Mouse (Mus musculus) kidney, embryonic 14.5 days (tissue): ENCODE measurements around the gene Elmo2. TPM values are rescaled to one million over a fixed set of nuclear protein-coding genes. Genes with fewer than 3 reads are reported as not detected.

ENCODE experiments used
- ATAC-seq: fragments of 200-750 bp; cut with Nextera tagmentation; 2 replicates; pipeline ENCODE4 v1.8.0; 2017; ENCODE audit warnings: moderate number of reproducible peaks, mild to moderate bottlenecking, moderate TSS enrichment, moderate library complexity; ENCODE audit not compliant: low FRiP score, low TSS enrichment
- H3K27ac ChIP-seq: fragments of 300-500 bp; sonication (generic); 2 replicates; pipeline ENCODE4 v1.5.1; 2014; ENCODE audit warnings: low read depth, mild to moderate bottlenecking, low read length, moderate library complexity, mixed read lengths
- H3K27me3 ChIP-seq: fragments of 300-500 bp; sonication (generic); 2 replicates; pipeline ENCODE4 v1.6.1; 2014; ENCODE audit warnings: mild to moderate bottlenecking, low read length; ENCODE audit not compliant: control insufficient read depth, insufficient read depth
- H3K36me3 ChIP-seq: fragments of 300-500 bp; sonication (generic); 2 replicates; pipeline ENCODE4 v1.6.1; 2014; ENCODE audit warnings: low read length, mixed read lengths; ENCODE audit not compliant: control insufficient read depth, insufficient read depth
- H3K4me1 ChIP-seq: fragments of 300-500 bp; sonication (generic); 2 replicates; pipeline ENCODE4 v1.6.1; 2014; ENCODE audit warnings: low read length, mixed read lengths; ENCODE audit not compliant: control insufficient read depth, insufficient read depth
- H3K4me2 ChIP-seq: fragments of 300-500 bp; sonication (generic); replicated peaks from 2 replicates; pipeline ENCODE4 v1.6.1; 2014; ENCODE audit warnings: low read depth, mild to moderate bottlenecking, low read length
- H3K4me3 ChIP-seq: fragments of 300-500 bp; sonication (generic); 2 replicates; pipeline ENCODE4 v1.5.1; 2014; ENCODE audit warnings: mild to moderate bottlenecking, low read length
- H3K9ac ChIP-seq: fragments of 300-500 bp; sonication (generic); 2 replicates; pipeline ENCODE4 v1.6.1; 2014; ENCODE audit warnings: low read depth, mild to moderate bottlenecking, low read length, moderate library complexity
- H3K9me3 ChIP-seq: fragments of 300-500 bp; sonication (generic); 2 replicates; pipeline ENCODE4 v1.6.1; 2016; ENCODE audit warnings: low read length; ENCODE audit not compliant: control insufficient read depth
- WGBS: fragments of 180-500 bp; shearing (Covaris S2); extraction: QIAGEN DNeasy Blood & Tissue Kit; methylation state at CpG from one replicate; pipeline ENCODE4 v1.1.7; 2014; 5-methylcytosine and 5-hydroxymethylcytosine counted together
- polyA plus RNA-seq: library from polyadenylated mRNA; unstranded; fragments of >200 nt; fragmentation: Nextera tagmentation; extraction: Ambion mirVana; gene quantifications from 2 replicates; pipeline ENCODE4 v1.2.1, GENCODE M21; 2014

The Elmo2 gene
- polyA plus RNA-seq, 1 experiment from 2014 or later: 84.1 TPM

DNA sequence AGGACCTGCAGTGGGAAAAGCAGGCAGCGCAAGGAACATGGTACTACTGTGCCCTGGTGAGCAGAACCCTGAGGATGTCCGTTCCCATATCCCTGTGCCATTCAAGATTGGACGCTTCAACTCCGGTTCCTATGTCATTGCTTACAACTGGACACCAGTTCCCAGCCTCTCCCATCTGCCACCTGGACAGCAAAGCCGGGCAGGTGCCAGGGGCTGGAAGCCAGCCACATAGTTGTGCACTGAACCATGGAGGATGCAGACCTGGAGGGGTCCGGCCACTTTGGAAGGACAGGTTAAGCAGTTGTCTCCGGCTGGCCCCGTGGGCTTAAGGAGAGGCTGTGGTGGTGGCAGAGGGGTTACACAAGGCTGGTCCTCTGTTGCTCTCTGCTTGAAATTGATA is 73.9 kb downstream of the Elmo2 start:
- H3K9me3 ChIP-seq: no peaks in the 10 kb centered on the region
- ATAC-seq: no peak
- H3K27ac ChIP-seq: no peak overlapping the region
- H3K4me3 ChIP-seq: no peak overlapping the region
- H3K27me3 ChIP-seq: peaks cover 44% of the 10 kb centered on the region
- no peak overlapping the region for H3K9ac ChIP-seq
- H3K4me1 ChIP-seq: 0 out of 2 replicates have a peak, but pooled peaks cover 3% of the 10 kb centered on the region
- no peaks in the 10 kb centered on the region for H3K36me3 ChIP-seq
- H3K4me2 ChIP-seq: no peak overlapping the region
- WGBS: 66% methylated on average over 8 of the region's 8 CpGs

DNA sequence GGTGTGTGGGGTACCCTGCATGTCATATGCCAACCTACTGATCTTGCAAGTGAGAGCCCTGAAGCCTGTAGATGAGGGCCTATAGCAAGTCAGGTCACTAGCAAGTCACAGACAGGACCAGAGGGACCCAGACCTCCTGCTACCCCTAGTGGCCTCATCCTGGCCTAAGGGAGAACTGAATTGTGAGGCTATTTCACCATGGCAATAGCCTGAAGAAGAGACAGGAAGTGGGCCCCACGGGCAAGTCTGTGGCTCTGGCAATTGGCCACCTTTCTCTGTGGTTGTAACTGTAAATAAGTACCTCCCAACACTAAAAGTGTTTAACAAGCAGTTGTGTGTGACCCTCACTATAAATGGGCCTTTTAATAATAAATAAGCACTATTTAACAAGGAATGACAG is 75.4 kb downstream of the Elmo2 start:
- ATAC-seq: no peak
- WGBS: 26% methylated on average over 1 of the region's 1 CpGs
- H3K4me2 ChIP-seq: no peak overlapping the region
- no peak overlapping the region for H3K27ac ChIP-seq
- H3K9ac ChIP-seq: no peak overlapping the region
- no peak overlapping the region for H3K4me3 ChIP-seq
- H3K4me1 ChIP-seq: 0 out of 2 replicates have a peak, but pooled peaks cover 3% of the 10 kb centered on the region
- peaks cover 51% of the 10 kb centered on the region for H3K27me3 ChIP-seq
- H3K36me3 ChIP-seq: no peaks in the 10 kb centered on the region
- no peaks in the 10 kb centered on the region for H3K9me3 ChIP-seq

DNA sequence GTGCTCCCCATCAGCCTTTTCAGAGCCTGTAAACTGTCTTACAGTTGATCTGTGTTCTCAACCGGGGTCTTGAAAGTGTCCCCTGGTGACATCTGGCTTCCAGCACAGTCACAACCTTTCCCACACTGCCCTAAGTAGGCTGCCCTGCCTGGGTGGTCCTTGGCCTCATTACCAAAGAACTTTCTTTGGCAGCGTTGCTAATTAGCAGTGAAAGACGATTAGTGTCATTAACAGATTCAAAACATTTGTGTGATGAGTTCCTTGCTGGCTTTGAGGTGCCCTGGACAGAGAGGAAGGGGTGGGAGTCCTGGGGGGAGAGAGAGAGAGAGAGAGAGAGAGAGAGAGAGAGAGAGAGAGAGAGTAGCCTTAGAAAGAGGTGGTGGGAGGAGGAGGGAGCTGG is 77.3 kb downstream of the Elmo2 start:
- Histone ChIP-seq H3K9me3 (no peaks in the 10 kb centered on the region), H3K4me2 (no peak overlapping the region), H3K27ac (no peak overlapping the region), H3K4me1 (0 out of 2 replicates have a peak, but pooled peaks cover 3% of the 10 kb centered on the region), H3K4me3 (no peak overlapping the region), H3K27me3 (peaks cover 47% of the 10 kb centered on the region), H3K9ac (no peak overlapping the region), H3K36me3 (no peaks in the 10 kb centered on the region)
- 16% methylated on average over 3 of the region's 3 CpGs for WGBS
- no peak for ATAC-seq

DNA sequence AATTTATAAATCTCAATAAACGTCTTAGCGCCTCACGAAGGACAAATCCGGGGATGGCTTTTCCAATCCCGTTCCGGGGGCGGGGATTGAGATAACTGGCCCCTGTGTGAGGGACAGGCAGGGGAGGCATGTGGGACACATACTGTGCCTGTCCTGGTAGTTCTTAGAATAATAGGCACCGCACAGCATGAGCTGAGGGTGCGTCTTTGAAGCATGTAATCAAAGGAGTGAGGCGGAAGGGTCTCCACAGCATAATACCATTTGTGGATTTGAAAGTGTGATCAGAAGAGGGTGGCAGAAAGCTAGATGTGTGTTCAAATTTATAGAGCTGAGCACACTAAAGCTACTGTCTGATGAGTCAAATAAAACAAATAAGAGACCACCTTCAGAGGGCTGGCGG is 79.9 kb downstream of the Elmo2 start:
- Histone ChIP-seq H3K4me3 (no peak overlapping the region), H3K9me3 (no peaks in the 10 kb centered on the region), H3K4me2 (no peak overlapping the region), H3K4me1 (no peaks in the 10 kb centered on the region), H3K27ac (no peak overlapping the region), H3K36me3 (no peaks in the 10 kb centered on the region), H3K9ac (no peak overlapping the region), H3K27me3 (peaks cover 56% of the 10 kb centered on the region)
- ATAC-seq: no peak
- WGBS: 11% methylated on average over 11 of the region's 11 CpGs

DNA sequence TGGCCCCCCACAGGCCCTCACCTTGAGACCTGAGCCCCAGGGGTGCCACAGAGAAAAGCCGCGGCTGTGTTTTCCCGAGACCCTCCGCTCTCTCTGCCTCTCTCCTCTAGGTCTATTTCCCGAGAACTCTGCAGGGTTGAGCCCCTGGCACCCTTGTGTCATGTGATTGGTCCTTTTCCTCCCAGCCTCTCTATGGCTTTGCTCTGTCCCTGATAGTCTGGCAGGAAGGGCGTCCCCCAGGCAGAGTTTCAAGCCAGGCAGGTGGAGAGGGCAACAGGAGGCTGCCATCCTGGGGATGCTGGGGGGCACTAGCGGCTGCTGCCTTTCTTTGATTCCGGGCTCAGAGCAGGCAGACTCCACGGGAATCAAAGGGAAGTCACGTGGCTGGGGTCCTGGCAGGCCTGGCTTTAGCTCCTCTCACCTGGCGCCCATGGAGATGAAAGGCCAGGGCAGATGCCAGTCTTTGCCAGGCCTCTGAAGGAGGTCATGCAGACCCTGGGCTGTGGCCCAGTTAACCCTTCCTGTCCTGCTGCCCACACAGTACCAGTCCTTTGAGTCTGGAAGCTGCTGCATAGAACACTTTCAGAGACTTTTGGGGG is 83.1 kb downstream of the Elmo2 start:
- Histone ChIP-seq H3K9me3 (no peaks in the 10 kb centered on the region), H3K27ac (no peak overlapping the region), H3K4me2 (no peak overlapping the region), H3K4me1 (no peaks in the 10 kb centered on the region), H3K9ac (no peak overlapping the region), H3K27me3 (peaks cover 84% of the 10 kb centered on the region), H3K4me3 (no peak overlapping the region), H3K36me3 (no peaks in the 10 kb centered on the region)
- 4% methylated on average over 11 of the region's 11 CpGs for WGBS
- no peak for ATAC-seq

DNA sequence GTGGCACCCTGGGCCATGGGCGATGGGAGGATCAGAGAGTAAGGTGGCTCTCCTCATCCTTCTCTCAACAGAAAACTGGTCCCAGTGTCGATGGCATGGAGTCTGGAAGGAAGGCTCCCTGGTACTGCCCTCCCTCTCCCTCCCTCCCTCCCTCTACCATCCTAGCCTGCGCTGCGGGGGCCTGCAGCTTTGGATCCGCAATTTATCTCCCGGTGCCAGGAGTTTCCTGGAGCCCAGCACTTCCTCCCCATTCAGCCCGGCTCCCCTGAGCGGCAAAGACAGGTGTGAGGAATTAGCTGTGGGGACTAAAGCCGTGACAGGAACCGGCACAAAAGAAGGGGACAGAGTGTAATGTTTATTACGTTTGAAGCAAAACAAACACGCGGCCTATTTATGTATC is 83.7 kb downstream of the Elmo2 start:
- H3K27ac ChIP-seq: no peak overlapping the region
- H3K9me3 ChIP-seq: no peaks in the 10 kb centered on the region
- no peak for ATAC-seq
- H3K4me3 ChIP-seq: no peak overlapping the region
- under 1% methylated on average over 13 of the region's 13 CpGs for WGBS
- no peaks in the 10 kb centered on the region for H3K4me1 ChIP-seq
- H3K36me3 ChIP-seq: no peaks in the 10 kb centered on the region
- H3K9ac ChIP-seq: no peak overlapping the region
- H3K27me3 ChIP-seq: peaks cover 86% of the 10 kb centered on the region
- H3K4me2 ChIP-seq: no peak overlapping the region

DNA sequence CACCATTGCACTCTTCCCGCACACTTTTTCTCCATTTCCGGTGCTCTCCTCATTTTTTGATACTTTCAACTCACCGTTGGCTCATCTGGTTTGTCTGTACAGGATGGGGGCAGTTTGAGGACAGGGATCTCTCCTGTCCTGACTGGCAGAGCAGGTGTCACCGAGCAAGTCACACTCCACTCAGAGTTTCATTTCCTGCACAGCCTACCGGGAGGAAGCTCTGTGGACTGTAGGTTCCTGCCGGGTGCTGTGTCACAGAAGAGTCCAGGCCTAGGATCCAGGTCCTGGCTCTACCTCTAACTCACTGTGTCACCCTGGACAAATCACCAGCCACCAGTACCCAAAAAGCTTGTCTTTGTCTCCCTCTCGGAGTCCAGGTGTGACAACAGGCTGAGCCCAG is 84.5 kb downstream of the Elmo2 start:
- Histone ChIP-seq H3K9ac (no peak overlapping the region), H3K4me3 (no peak overlapping the region), H3K27me3 (peaks cover 80% of the 10 kb centered on the region), H3K4me2 (no peak overlapping the region), H3K9me3 (no peaks in the 10 kb centered on the region), H3K27ac (no peak overlapping the region), H3K4me1 (no peaks in the 10 kb centered on the region), H3K36me3 (no peaks in the 10 kb centered on the region)
- no peak for ATAC-seq
- WGBS: 62% methylated on average over 7 of the region's 7 CpGs

DNA sequence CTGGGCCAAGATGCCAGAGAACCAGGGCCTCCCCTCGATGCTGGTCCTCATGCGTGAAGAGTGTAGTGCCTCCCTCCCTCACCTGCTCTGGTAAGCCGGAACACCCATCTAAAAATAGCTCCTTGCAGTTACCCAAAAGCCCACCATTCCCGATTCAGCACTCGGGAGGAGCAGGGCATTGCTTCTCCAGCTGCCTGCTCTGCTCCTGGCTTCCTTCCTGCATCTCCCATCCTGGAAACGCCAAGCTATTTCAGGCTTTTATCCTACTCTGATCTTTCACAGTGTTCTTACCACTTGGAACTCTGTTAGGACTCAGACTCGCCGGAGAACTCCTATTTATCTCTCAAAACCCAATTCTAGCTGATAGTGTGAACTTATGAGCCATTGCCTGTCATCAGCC is 85.9 kb downstream of the Elmo2 start:
- WGBS: 25% methylated on average over 8 of the region's 8 CpGs
- Histone ChIP-seq H3K4me3 (no peak overlapping the region), H3K27me3 (peaks cover 78% of the 10 kb centered on the region), H3K9ac (no peak overlapping the region), H3K9me3 (no peaks in the 10 kb centered on the region), H3K36me3 (no peaks in the 10 kb centered on the region), H3K4me2 (no peak overlapping the region), H3K27ac (no peak overlapping the region), H3K4me1 (peaks cover 4% of the 10 kb centered on the region; the same call in 1 of the 2 replicates)
- ATAC-seq: no peak

DNA sequence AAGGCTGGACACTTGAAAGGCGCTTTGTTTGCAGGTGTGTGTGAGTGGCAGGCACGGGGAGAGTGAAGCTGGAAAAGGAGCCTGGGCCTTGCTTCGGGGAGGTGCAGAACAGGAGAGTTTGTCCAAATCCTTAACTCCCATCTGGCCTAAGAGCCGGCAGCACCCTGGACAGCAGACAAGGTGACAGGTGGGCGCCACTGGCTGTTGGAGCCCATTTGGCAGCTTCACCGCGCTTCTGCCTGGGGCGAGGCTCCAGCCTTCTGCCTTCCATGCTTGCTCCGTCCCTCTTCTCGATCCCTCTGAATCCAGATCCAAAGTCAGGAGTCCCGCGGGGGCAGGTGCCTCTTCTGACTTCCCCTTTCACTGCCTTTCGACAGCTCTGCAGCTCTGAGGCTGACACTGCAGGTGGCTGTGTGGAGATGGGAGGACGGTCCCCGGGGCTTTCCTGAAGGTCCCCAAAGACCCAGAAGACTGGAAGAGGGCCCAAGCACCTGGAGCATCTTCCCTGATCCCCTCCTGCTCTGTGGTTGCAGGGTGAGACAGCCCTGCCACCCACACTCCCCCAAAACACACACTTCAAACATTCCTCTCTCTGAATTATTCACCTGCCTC is 86.6 kb downstream of the Elmo2 start:
- WGBS: 13% methylated on average over 15 of the region's 15 CpGs
- no peak for ATAC-seq
- H3K36me3 ChIP-seq: no peaks in the 10 kb centered on the region
- no peak overlapping the region for H3K9ac ChIP-seq
- H3K9me3 ChIP-seq: no peaks in the 10 kb centered on the region
- peaks cover 82% of the 10 kb centered on the region for H3K27me3 ChIP-seq
- H3K27ac ChIP-seq: no peak overlapping the region
- peaks cover 11% of the 10 kb centered on the region; the same call in 1 of the 2 replicates for H3K4me1 ChIP-seq
- no peak overlapping the region for H3K4me2 ChIP-seq
- no peak overlapping the region for H3K4me3 ChIP-seq
